Mouse (Mus musculus): ENCODE data around the gene Spock1. TPM values are rescaled to one million over a fixed set of nuclear protein-coding genes. Genes with fewer than 3 reads are reported as not detected.

Spock1 gene
- polyA plus RNA-seq, 1 experiment: 0.23 TPM

GRCm38 (mm10) chr13:57651236-57651635 lies 256.9 kb downstream of the Spock1 start:
- Histone ChIP-seq H3K4me1 (ENCODE audit: control insufficient read depth, insufficient read depth, insufficient read length, low read length) (no peaks in the 10 kb centered on the region), H3K4me3 (ENCODE audit: low read depth, low read length) (no peak overlapping the region), H3K27ac (ENCODE audit: insufficient read depth, low read depth, low read length) (no peak overlapping the region), H3K27me3 (ENCODE audit: control insufficient read depth, insufficient read depth, low read length) (no peaks in the 10 kb centered on the region), H3K36me3 (ENCODE audit: control insufficient read depth, insufficient read depth, low read length) (no peaks in the 10 kb centered on the region)
- no peak for TF ChIP-seq CTCF (IDR thresholded peaks at IDR 0.05; ENCODE audit: extremely low read depth, insufficient read length, insufficient replicate concordance, low read depth, low read length)
- TF ChIP-seq POLR2A (IDR thresholded peaks at IDR 0.05; ENCODE audit: low read depth, low read length): no peak
- WGBS: 72% methylated on average over 4 of the region's 4 CpGs

DNA sequence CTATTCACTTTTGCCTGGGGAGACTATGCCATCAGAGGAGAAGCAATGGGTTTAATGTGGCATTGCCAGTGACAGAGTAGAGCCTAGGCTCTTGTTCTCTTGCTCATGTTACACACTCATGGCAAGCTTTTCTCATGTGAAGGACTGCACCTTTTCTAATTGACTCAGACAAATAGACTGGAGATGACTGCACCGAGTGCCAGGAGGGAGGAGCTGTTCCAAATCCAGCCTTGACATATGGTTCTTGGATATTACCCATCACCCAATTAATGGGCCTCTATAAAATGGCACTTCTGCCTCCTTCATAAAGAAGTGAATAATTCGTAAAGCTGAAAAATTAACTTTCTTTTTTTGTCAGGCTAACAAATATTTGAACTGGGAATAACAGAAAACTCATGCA lies 259.3 kb downstream of the Spock1 start:
- Histone ChIP-seq H3K27me3 (ENCODE audit: control insufficient read depth, insufficient read depth, low read length) (no peaks in the 10 kb centered on the region), H3K36me3 (ENCODE audit: control insufficient read depth, insufficient read depth, low read length) (no peaks in the 10 kb centered on the region), H3K4me1 (ENCODE audit: control insufficient read depth, insufficient read depth, insufficient read length, low read length) (no peaks in the 10 kb centered on the region), H3K4me3 (ENCODE audit: low read depth, low read length) (no peak overlapping the region), H3K27ac (ENCODE audit: insufficient read depth, low read depth, low read length) (no peak overlapping the region)
- WGBS: 77% methylated on average over 2 of the region's 2 CpGs
- no peak for TF ChIP-seq POLR2A (IDR thresholded peaks at IDR 0.05; ENCODE audit: low read depth, low read length)
- TF ChIP-seq CTCF (IDR thresholded peaks at IDR 0.05; ENCODE audit: extremely low read depth, insufficient read length, insufficient replicate concordance, low read depth, low read length): no peak

DNA sequence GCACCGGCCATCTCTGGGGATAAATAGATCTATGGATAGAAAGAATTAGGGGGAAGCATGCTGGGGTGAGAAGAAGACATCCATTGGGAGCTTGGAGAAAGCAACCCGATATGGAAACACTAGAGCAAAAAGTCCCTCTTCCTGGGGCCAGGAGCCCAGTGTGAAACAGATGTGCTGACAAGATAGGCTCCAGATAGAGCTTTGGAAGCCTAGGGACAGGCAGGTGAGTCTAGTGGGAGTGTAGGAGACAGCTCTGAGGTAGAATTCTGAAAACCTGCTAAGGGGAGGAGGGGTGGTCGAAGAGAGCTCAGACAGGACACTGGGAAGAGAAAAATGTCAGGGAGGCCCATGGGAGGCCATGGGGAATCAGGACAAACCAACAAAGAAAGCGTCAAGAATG lies 260.7 kb downstream of the Spock1 start:
- no peak overlapping the region for H3K27ac ChIP-seq (ENCODE audit: insufficient read depth, low read depth, low read length)
- TF ChIP-seq CTCF (IDR thresholded peaks at IDR 0.05; ENCODE audit: extremely low read depth, insufficient read length, insufficient replicate concordance, low read depth, low read length): no peak
- no peak for TF ChIP-seq POLR2A (IDR thresholded peaks at IDR 0.05; ENCODE audit: low read depth, low read length)
- no peaks in the 10 kb centered on the region for H3K36me3 ChIP-seq (ENCODE audit: control insufficient read depth, insufficient read depth, low read length)
- no peaks in the 10 kb centered on the region for H3K4me1 ChIP-seq (ENCODE audit: control insufficient read depth, insufficient read depth, insufficient read length, low read length)
- H3K27me3 ChIP-seq (ENCODE audit: control insufficient read depth, insufficient read depth, low read length): no peaks in the 10 kb centered on the region
- no peak overlapping the region for H3K4me3 ChIP-seq (ENCODE audit: low read depth, low read length)
- WGBS: 68% methylated on average over 4 of the region's 4 CpGs

GRCm38 (mm10) chr13:57643036-57643435 lies 265.1 kb downstream of the Spock1 start:
- Histone ChIP-seq H3K27me3 (ENCODE audit: control insufficient read depth, insufficient read depth, low read length) (no peaks in the 10 kb centered on the region), H3K4me1 (ENCODE audit: control insufficient read depth, insufficient read depth, insufficient read length, low read length) (no peaks in the 10 kb centered on the region), H3K27ac (ENCODE audit: insufficient read depth, low read depth, low read length) (no peak overlapping the region), H3K36me3 (ENCODE audit: control insufficient read depth, insufficient read depth, low read length) (no peaks in the 10 kb centered on the region), H3K4me3 (ENCODE audit: low read depth, low read length) (no peak overlapping the region)
- WGBS: 77% methylated on average over 12 of the region's 12 CpGs
- TF ChIP-seq CTCF (IDR thresholded peaks at IDR 0.05; ENCODE audit: extremely low read depth, insufficient read length, insufficient replicate concordance, low read depth, low read length) (no peak), POLR2A (IDR thresholded peaks at IDR 0.05; ENCODE audit: low read depth, low read length) (no peak)

GRCm38 (mm10) chr13:57641649-57642048 lies 266.5 kb downstream of the Spock1 start:
- Histone ChIP-seq H3K27ac (ENCODE audit: insufficient read depth, low read depth, low read length) (no peak overlapping the region), H3K36me3 (ENCODE audit: control insufficient read depth, insufficient read depth, low read length) (no peaks in the 10 kb centered on the region), H3K4me3 (ENCODE audit: low read depth, low read length) (no peak overlapping the region), H3K27me3 (ENCODE audit: control insufficient read depth, insufficient read depth, low read length) (no peaks in the 10 kb centered on the region), H3K4me1 (ENCODE audit: control insufficient read depth, insufficient read depth, insufficient read length, low read length) (no peaks in the 10 kb centered on the region)
- 78% methylated on average over 4 of the region's 4 CpGs for WGBS
- no peak for TF ChIP-seq CTCF (IDR thresholded peaks at IDR 0.05; ENCODE audit: extremely low read depth, insufficient read length, insufficient replicate concordance, low read depth, low read length)
- no peak for TF ChIP-seq POLR2A (IDR thresholded peaks at IDR 0.05; ENCODE audit: low read depth, low read length)

- Histone ChIP-seq H3K36me3 (ENCODE audit: control insufficient read depth, insufficient read depth, low read length) (no peaks in the 10 kb centered on the region), H3K4me3 (ENCODE audit: low read depth, low read length) (no peak overlapping the region), H3K4me1 (ENCODE audit: control insufficient read depth, insufficient read depth, insufficient read length, low read length) (no peaks in the 10 kb centered on the region), H3K27ac (ENCODE audit: insufficient read depth, low read depth, low read length) (no peak overlapping the region), H3K27me3 (ENCODE audit: control insufficient read depth, insufficient read depth, low read length) (no peaks in the 10 kb centered on the region)
- 68% methylated on average over 2 of the region's 2 CpGs for WGBS
- TF ChIP-seq POLR2A (IDR thresholded peaks at IDR 0.05; ENCODE audit: low read depth, low read length) (no peak), CTCF (IDR thresholded peaks at IDR 0.05; ENCODE audit: extremely low read depth, insufficient read length, insufficient replicate concordance, low read depth, low read length) (no peak)
Observed at GRCm38 (mm10) chr13:57640968-57641367, 267.2 kb downstream of the Spock1 start.

DNA sequence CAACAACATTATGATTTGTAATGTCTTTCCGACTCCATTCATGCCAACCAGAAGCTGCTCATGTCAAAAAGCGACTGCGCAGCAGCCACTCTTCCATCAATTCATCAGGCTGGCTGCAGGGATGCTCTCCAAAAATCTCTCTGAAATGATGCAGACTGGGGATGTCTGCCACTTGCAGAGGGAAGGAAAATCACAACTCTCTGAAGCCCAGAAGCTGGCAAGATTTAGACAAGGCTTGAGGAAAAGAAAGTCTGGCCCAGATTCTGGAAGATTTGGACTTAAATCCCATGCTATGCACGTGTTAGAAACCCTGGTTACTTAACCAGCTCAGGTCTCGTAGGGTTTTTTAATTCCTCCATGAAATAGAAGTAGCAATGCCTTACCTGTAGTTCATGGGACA lies 269.3 kb downstream of the Spock1 start:
- no peaks in the 10 kb centered on the region for H3K4me1 ChIP-seq (ENCODE audit: control insufficient read depth, insufficient read depth, insufficient read length, low read length)
- 82% methylated on average over 5 of the region's 5 CpGs for WGBS
- H3K4me3 ChIP-seq (ENCODE audit: low read depth, low read length): no peak overlapping the region
- TF ChIP-seq POLR2A (IDR thresholded peaks at IDR 0.05; ENCODE audit: low read depth, low read length) (no peak), CTCF (IDR thresholded peaks at IDR 0.05; ENCODE audit: extremely low read depth, insufficient read length, insufficient replicate concordance, low read depth, low read length) (no peak)
- no peak overlapping the region for H3K27ac ChIP-seq (ENCODE audit: insufficient read depth, low read depth, low read length)
- H3K27me3 ChIP-seq (ENCODE audit: control insufficient read depth, insufficient read depth, low read length): no peaks in the 10 kb centered on the region
- H3K36me3 ChIP-seq (ENCODE audit: control insufficient read depth, insufficient read depth, low read length): no peaks in the 10 kb centered on the region

All from small intestine, adult 2 months (tissue).